Mouse (Mus musculus): ENCODE data around the gene Crybg2. TPM values are rescaled to one million over a fixed set of nuclear protein-coding genes. Genes with fewer than 3 reads are reported as not detected.

Gene Crybg2
- total RNA-seq, 1 experiment from 2014 or later, result 0.79 TPM

DNA sequence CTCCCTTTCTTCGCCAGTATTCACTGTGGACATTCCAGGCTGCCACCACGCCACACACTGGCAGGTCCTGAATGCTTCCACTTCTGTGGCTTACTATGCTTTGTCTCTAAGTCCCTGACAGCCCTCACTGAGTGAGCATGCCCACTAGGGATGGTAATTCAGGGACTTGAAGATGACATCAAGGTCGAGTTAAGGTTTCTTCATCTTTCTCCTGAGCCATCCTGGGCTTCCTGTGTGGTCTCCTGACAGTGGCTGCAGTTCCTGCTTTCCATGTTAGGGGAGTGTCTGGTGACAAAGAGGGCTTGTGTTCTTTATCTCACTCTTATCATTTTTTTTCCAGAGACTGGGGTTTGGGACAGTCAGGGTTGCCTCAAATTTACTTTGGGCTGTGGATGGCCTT, 50.0 kb downstream of the Crybg2 start:
- ATAC-seq (replicated peaks in 1 of 2; ENCODE audit: insufficient read depth in 1 of 2, low FRiP score in 2 of 2, low TSS enrichment in 1 of 2, low read depth in 1 of 2, poor library complexity in 2 of 2, severe bottlenecking in 2 of 2), result peak in 1 of 2 experiments; percentile 32; a peak in 1 of 4 replicates

DNA sequence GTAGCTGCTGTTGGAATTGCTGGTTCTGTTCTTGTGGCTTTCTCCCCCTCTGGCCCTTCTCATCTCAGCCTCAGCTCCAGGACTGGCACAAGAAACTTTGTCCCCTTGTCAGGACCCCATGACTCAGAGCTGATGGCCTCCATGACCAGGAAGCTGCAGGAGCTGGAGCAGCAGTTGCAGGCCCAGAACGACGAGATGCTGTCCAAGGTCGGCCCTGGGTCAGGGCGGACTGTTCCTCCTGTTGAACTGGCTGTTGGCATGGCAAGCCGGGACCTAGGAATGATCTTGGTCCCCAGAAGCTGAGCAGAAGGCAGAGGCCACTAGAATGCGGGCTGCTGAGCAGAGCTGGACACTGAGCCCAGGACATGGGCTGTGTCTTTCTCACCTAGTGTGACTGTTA, 51.8 kb downstream of the Crybg2 start:
- ATAC-seq (replicated peaks in 1 of 2; ENCODE audit: insufficient read depth in 1 of 2, low FRiP score in 2 of 2, low TSS enrichment in 1 of 2, low read depth in 1 of 2, poor library complexity in 2 of 2, severe bottlenecking in 2 of 2), result no peak

DNA sequence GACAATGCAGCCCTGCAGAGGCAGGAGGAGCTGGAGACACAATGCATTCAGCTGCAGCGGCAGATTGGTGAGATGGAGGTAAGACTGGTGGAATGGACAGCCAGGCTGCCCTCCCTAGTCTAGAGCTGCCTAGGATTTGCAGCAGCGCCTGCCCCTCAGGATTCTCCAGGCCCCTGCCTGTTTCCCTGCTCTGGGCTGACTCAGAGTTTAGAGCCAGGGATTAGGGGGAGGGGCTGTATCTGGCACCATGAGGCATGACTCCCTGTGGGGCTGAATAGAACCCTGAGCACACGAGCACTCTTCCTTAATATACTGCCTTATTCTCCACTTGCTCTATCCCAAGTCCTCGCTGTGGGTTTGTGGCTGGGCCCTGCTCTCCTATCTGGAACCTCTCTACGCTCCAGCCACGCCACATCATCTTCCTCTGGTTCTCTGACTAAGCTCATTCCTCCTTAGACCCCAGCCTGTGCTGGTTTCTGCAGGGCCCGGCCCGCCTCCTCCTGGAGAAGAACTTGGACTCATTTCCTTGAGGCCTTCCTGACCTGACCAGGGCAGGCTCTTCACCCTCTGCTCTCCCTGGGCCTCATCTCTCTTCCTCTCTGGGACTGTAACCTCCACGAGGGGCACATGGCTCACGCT, 52.9 kb downstream of the Crybg2 start:
- no peak for ATAC-seq (replicated peaks in 1 of 2; ENCODE audit: insufficient read depth in 1 of 2, low FRiP score in 2 of 2, low TSS enrichment in 1 of 2, low read depth in 1 of 2, poor library complexity in 2 of 2, severe bottlenecking in 2 of 2)

DNA sequence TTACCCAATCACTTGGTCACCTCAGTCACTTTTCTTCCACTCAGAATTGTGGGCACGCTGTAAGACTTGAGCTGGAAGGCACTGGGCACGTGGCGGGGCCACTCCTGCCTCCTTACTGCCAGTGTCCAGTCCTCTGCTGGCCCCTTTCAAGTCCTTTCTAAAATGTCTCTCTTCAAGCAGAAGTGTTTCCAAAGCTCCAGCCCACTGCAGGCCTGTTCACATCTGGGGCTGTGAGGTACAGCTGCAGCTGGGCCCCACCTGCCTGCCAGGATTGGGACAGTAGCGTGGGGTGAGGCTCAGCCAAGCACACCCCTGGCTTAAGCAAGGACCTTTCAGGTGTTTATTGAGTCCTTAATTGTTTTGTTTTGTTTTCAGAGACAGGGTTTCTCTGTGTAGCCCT, 53.4 kb downstream of the Crybg2 start:
- no peak for ATAC-seq (replicated peaks in 1 of 2; ENCODE audit: insufficient read depth in 1 of 2, low FRiP score in 2 of 2, low TSS enrichment in 1 of 2, low read depth in 1 of 2, poor library complexity in 2 of 2, severe bottlenecking in 2 of 2)

DNA sequence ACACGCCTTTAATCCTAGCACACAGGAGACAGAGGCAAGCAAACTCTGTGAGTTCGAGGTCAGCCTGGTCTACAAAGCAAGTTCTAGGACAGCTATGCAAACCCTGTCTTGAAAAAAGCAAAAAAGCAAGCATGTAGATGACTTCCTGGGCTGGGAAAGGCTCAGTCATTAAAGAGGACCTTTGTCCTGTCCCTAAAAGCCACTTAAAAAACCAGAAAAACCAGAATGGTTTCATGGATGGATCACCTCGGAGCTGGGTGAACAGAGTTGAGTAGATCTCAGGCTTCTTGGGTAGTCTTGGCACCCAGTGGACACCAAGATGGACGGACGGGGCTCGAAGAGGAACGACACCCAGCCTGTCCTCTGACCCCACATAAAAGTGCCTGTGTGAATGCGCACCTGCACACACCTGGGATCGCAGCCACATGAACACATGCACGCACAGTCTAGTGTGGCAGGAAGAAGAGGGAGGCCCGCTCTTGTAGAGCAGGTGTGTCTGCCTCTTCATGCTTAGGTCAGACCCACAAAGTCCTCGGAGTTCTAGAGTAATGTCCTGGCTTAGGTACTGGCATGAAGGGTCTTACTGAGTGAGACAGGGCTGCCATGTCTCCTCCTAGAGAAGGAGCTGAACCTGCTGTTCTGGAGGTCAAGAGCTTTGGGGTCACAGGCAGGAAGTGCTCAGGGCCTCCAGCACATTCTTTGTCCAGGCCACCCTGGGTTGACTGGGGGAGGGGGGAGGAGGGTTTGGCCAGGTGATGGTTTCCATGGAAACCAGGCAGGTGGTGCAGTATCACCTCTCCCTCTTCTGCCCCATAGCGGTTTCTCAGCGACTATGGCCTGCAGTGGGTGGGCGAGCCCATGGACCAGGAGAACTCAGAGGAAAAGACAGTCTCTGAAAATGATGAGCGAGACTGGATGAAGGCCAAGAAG, 54.9 kb downstream of the Crybg2 start:
- ATAC-seq (replicated peaks in 1 of 2; ENCODE audit: insufficient read depth in 1 of 2, low FRiP score in 2 of 2, low TSS enrichment in 1 of 2, low read depth in 1 of 2, poor library complexity in 2 of 2, severe bottlenecking in 2 of 2), result no peak

DNA sequence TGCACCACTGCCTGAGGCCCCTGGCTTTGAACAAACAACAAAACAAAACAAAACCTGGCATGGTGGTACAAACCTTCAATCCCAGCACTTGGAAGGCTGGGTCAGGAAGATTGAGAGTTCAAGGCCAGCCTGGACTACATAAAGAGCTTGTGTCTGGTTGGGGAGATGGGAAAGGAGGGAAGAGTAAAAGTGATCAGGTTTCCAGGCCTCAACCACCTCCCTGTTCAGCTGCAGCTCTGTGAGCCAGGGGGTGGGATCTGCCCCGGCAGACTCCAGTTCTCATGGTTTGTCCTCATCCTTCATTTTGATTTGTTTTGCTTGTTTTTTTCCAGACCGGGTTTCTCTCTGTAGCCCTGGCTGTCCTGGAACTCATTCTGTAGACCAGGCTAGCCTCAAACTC, 55.9 kb downstream of the Crybg2 start:
- ATAC-seq (replicated peaks in 1 of 2; ENCODE audit: insufficient read depth in 1 of 2, low FRiP score in 2 of 2, low TSS enrichment in 1 of 2, low read depth in 1 of 2, poor library complexity in 2 of 2, severe bottlenecking in 2 of 2), result no peak

DNA sequence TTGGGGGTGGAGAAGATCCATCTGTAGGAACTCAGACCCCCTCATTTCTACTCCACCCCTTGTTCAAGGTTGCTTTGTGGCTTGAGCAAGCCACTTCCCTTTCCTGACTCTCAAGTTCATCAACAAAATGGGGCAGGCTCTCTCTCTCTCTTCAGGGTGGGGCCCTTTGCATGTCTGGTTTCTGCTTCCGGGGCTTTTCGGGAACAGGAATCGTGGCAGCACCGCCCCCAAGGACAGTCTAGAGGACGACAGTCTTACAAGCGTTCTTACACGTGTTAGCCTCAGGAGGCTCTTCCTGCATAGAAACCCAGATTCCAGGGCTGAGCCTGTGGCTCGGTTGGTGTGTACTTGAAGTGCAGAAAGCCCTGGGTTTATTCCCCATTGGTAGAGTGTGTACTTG, 56.4 kb downstream of the Crybg2 start:
- peak; percentile 54 to 68 for ATAC-seq (replicated peaks in 1 of 2; ENCODE audit: insufficient read depth in 1 of 2, low FRiP score in 2 of 2, low TSS enrichment in 1 of 2, low read depth in 1 of 2, poor library complexity in 2 of 2, severe bottlenecking in 2 of 2)

DNA sequence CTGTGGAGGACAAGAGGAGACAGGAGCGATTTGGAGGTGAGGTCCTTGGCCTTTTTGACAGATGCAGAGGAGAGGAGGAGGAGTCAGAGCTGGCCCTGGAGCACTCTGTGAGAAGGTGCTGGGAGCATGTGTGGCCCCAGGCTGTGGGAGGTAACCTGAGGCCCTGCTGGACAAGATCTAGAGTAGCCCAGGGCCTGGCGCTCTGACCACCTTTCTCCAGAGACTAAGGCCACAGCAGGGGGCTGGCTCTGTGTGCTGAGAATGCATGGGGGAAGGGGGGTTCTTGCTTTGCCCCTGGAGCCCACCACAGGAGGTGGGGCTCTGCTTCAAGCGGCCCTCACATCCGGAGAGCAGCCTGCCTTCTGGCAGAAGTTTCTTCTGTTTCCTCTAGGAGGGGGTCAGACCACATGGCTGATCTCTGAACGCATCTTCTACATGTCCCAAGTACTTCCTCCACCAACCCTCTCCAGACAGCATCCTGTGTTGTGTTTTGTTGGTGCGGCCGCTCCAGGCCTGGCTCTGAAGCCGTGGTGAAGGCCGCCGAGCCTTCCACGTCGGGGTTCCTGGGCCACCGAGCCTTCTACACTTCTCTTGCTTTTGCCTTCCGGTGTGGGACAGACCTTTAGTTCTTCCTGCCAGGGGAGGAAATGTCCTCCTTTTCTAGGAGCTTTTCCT, 57.6 kb downstream of the Crybg2 start:
- peak; percentile 25 to 27; a peak in 3 of 4 replicates for ATAC-seq (replicated peaks in 1 of 2; ENCODE audit: insufficient read depth in 1 of 2, low FRiP score in 2 of 2, low TSS enrichment in 1 of 2, low read depth in 1 of 2, poor library complexity in 2 of 2, severe bottlenecking in 2 of 2)

DNA sequence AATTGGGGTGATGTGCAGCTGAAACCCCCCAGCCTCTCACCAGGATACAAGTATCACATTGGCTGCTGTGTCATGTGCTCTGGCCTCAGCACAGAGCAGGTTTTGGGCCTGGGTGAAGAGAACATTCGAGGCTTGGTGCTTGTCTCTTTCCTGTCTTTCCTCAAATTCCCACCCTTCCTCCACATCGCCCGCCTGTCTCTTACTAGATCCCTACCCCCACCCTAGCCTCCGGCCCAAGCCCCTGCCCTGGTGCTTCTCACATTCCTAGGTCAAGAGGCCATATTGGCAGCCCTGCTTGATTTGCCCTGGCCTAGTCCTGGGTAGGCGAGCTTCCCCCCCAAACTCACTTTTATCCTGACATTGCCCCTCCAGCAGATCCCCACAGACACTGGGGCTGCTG, 58.4 kb downstream of the Crybg2 start:
- ATAC-seq (replicated peaks in 1 of 2; ENCODE audit: insufficient read depth in 1 of 2, low FRiP score in 2 of 2, low TSS enrichment in 1 of 2, low read depth in 1 of 2, poor library complexity in 2 of 2, severe bottlenecking in 2 of 2), result no peak

DNA sequence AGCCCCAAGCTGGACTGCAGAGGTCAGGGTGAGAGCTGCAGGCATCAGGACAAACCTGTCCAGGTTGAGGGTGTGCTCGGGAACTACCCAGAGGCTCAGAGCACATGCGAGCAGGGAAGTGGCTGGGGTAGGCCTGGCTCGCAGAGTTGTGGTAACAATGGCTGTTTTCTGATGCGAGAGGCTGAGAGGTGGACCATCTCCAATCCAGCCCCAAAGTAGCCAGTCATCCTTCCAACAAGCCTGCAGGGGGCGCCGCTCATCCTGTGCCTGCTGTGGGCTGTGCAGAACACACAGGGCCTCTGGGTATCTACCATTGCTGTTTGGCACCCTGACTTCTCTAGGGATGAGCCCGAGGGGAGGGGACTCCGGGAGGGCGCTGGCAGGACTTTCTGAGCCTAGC, 59.0 kb downstream of the Crybg2 start:
- no peak for ATAC-seq (replicated peaks in 1 of 2; ENCODE audit: insufficient read depth in 1 of 2, low FRiP score in 2 of 2, low TSS enrichment in 1 of 2, low read depth in 1 of 2, poor library complexity in 2 of 2, severe bottlenecking in 2 of 2)

DNA sequence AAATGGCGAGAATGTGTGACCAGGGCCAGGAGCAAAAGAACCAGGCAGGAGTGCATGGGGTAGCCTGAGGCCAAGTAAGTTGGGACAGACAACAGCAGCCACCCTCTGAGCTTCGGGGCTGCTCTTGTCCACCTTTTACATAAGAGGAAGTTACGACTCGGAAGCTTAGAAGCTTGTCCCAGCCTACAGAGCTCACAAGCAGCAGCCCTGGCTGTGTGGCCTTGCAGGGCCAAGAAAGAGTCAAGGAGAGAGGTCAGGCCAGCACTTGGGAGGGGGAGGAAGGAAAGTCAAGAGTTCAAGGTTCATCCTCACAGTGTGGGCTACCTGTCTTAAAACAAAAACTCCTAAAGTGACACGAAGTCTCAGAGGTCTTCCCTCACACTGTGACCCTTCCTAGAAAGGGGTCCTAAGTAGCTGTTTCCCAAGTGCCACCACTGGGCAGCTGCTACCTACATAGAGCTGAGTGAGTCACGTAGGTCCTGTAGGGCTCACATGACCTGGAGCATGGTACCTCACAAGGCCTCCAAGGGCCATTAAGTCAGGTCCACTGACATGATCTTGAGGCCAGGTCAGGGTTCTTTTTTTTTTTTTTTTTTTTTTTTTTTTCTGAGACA, 59.7 kb downstream of the Crybg2 start:
- 0 out of 4 replicates have a peak, but pooled peaks of 1 of the 2 experiments have one; percentile 11 for ATAC-seq (replicated peaks in 1 of 2; ENCODE audit: insufficient read depth in 1 of 2, low FRiP score in 2 of 2, low TSS enrichment in 1 of 2, low read depth in 1 of 2, poor library complexity in 2 of 2, severe bottlenecking in 2 of 2)

DNA sequence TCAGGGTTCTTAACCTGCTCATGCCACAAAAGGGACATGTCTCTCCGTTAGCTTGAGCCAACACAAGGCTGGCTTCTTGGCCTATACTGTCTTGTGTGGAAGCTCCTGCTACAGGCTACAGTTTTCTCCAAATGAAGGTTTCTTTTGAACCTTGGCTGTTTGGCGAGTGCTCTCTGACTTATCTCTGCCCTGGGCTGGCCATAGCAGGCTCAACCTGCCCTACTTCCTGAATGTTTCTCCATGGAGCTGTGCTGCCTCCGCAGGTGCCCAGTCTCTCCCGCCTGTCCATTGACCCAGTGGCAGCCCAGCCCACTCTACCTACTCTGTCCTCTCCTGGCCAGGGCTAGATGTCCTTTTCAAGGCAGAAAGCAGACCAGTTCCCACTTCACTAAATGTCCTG, 60.3 kb downstream of the Crybg2 start:
- ATAC-seq (replicated peaks in 1 of 2; ENCODE audit: insufficient read depth in 1 of 2, low FRiP score in 2 of 2, low TSS enrichment in 1 of 2, low read depth in 1 of 2, poor library complexity in 2 of 2, severe bottlenecking in 2 of 2), result no peak

DNA sequence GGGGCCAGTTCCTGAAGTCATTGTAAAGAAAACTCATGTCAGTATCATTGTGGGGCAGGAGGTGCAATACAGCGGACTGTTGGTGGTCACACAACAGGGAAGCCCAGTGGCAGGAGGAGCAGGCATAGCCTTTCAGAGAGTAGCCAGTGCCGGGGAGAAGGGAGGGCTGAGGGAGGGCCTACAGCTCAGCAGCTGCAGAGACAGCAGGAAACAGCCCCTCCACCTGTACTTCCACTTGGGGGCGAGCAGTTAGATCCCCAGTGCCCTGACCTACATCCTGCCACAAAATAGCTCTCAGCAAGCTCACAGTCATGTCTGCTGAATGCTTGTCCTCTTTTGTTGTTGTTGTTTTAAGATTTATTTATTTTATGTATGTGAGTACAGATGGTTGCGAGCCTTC, 61.0 kb downstream of the Crybg2 start:
- peak; percentile 16 to 33; a peak in 2 of 4 replicates for ATAC-seq (replicated peaks in 1 of 2; ENCODE audit: insufficient read depth in 1 of 2, low FRiP score in 2 of 2, low TSS enrichment in 1 of 2, low read depth in 1 of 2, poor library complexity in 2 of 2, severe bottlenecking in 2 of 2)

DNA sequence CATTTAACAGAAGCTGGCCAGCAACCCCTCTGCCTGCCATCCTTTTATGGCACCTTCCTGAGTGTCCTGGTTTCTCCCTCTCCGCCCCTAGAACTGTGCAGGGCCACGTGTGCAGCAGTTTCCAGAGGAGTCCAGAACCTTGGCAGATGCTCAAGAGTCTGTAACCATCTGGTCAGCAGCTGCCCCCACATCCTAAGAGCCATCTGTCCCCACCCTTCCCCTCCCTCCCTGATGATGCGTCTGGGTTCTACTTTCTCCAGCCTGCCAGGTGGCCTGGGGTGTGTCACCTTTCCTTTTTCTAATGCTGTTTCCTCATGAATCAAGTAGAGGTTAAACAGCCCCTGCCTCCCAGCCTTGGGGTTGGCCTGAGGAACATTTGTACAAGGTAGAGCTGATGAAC, 61.7 kb downstream of the Crybg2 start:
- no peak for ATAC-seq (replicated peaks in 1 of 2; ENCODE audit: insufficient read depth in 1 of 2, low FRiP score in 2 of 2, low TSS enrichment in 1 of 2, low read depth in 1 of 2, poor library complexity in 2 of 2, severe bottlenecking in 2 of 2)

DNA sequence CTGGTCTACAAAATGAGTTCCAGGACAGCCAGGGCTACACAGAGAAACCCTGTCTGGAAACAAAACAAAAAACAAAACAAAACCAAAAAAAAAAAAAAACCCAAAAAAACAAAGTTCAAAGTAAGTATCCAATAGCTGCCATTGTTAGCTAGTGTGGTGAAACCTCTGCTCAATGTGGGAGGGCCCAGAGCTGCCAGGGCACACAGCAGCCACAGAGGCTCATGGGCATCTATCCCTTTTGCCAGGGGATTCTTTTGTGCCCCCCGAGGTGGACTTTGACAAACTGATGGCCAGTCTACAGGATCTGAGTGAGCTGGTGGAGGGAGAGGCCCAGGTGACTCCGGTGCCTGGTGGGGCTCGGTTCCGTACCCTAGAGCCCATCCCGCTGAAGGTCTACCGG, 62.5 kb downstream of the Crybg2 start:
- no peak for ATAC-seq (replicated peaks in 1 of 2; ENCODE audit: insufficient read depth in 1 of 2, low FRiP score in 2 of 2, low TSS enrichment in 1 of 2, low read depth in 1 of 2, poor library complexity in 2 of 2, severe bottlenecking in 2 of 2)

DNA sequence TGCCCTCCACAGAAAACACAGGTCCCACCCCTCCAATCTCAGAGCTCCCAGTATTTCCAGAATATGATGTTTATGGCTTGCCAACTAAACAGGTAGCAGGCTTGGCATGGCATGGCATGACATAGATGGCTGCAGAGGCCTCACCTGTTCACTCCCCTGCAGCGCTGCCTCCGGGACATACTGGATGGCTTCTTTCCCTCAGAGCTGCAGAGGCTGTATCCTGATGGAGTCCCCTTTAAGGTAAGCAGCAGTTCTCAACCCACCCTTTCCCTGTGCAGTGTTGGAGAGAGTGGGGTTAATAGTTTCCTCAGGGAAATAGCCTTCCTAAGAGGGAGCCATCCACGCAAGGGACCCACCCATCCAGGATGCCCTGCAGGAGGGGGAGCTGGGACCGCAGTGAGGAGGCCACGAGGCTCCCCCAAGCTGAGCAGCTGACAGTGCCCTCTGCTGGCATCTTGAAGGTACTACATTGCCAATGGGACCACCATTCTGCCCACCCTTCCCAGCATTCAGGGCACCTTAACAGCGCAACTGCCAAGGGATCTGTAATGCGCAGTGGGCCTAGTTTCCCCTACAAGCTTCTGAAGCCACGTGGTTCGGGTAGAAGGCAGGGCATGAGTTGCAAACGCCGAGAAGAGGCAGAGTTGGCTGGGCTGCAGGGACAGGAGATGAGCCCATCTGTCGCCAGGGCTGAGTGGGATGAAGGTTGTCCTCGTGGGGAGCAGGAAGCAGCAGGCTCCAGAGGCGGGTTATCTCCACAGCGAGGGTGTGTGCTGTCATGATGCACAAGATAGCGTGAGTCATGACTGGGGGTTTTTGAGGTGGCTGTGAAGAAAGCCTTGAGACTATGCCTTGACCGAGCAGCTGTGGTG, 63.3 kb downstream of the Crybg2 start:
- peak; percentile 34 to 48 for ATAC-seq (replicated peaks in 1 of 2; ENCODE audit: insufficient read depth in 1 of 2, low FRiP score in 2 of 2, low TSS enrichment in 1 of 2, low read depth in 1 of 2, poor library complexity in 2 of 2, severe bottlenecking in 2 of 2)
